Mouse (Mus musculus) urinary bladder, postnatal 10 days (tissue): ENCODE data around the gene Myo1c.

Source experiments
- DNase-seq: peaks from one replicate; pipeline ENCODE4 v3.0.0; 2022; ENCODE audit warnings: low spot score

The Myo1c gene

GRCm38 (mm10) chr11:75716661-75717325 is 66.5 kb downstream of the Myo1c start:
- DNase-seq = no peak

GRCm38 (mm10) chr11:75722339-75722738 is 72.0 kb downstream of the Myo1c start:
- DNase-seq = no peak
